Mouse (Mus musculus): ENCODE measurements at regions not wholly inside any gene's neighbourhood (a gene's known extent, or its start where the extent isn't known, plus 50 kb on each side); places are given as distances from the start of the nearest gene placed in this dataset.
"Not testable (repeated sequence)": the region's sequence is repeated elsewhere in the genome, so short reads cannot be mapped to it uniquely, and the experiment has no call there.

DNA sequence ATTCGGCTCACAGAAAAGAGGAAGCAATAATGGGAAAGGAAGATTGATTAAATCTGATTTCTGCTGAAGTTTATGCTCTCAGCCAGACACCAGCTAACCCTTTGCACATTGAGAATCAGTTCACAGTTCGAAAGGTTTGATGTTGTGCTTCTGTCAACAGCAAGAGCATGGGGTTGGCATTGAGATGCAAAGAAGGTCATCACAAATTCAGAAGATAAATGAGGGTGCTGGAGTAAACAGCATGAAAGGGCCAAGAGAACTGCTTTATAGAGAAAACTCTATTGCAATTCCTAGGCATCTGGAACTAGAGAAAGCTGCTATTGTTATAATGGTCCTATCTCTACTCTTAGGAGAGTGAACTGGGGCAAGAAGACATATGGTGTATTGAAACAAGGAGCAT is 250.8 kb downstream of the Rab38 start:
- no peak for DNase-seq (ENCODE audit: low spot score in 2 of 2)

DNA sequence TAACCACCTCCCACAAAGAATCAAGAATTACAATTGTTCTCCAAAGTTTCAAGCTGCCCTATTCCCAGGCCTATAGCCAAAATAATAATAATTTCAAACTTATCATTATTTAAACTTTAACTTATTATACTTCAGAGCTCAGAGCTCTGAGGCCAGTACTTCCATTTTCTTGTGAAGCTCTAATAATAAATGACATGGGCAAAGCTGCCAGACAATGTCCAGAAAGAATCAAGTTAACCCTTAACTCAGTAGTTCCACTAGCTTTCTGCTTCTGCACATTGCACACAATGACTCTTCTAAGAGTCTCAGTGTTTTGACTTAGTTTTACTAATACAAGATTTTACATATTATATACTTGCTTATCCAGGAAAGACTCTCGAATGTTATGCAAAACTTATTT is 291.0 kb downstream of the Rab38 start:
- DNase-seq (ENCODE audit: low spot score in 2 of 2), result not testable (repeated sequence)

DNA sequence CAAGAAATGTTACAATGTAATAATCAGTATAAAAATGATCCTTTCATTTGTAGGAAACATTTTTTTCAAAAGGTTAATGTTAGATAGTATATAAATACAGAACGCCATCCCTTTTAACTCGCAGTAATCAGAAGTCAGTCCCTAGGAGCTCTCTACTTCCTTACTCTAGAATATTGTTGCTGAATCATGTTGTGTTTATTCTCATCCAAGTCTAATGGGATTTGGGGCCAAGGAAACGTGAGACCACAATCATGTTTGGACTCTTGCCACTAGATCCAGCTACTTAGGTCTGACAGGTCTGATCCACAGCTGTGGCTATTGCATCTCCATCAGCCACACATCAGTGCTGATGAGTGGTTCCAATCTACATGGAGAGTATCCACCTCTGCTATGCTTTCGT is 304.4 kb downstream of the Rab38 start:
- DNase-seq (ENCODE audit: low spot score in 2 of 2), result no peak

DNA sequence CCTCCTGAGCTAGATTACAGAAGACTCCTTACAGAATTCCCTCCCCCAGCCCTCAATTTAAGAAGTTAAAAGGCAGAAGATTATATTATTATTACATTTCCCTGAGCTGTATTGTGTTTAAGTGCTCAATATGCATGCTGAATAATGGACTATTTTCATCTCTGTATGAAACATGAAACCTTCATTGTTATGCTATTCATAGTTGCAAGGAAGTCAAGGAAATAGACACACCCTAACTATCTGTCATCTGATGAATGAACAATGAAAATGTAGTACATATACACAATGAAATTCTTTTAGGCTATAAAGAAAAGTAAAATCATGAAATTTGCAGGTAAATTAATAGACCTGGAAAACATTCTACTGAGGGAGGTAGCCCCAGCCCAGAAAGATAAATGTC is 305.7 kb downstream of the Rab38 start:
- no peak for DNase-seq (ENCODE audit: low spot score in 2 of 2)

DNA sequence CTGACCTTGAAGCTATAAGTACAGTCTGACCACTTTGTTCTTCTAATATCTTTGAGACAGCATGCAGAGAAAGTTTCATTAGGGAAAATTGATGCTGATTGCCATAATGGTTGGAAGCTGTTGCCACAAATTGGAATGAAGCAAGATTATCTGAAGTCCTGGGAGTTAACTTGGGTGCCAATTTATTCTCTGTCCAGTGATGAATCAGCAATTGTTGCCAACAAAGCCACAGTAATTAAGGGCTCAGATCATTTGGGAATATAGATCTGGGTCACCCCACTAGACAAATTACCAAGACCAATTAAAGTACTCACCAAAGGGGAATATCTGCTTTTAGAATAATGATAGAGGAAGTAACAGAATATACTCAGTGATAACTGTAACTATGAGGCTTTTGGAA is 347.3 kb downstream of the Rab38 start:
- no peak for DNase-seq (ENCODE audit: low spot score in 2 of 2)

DNA sequence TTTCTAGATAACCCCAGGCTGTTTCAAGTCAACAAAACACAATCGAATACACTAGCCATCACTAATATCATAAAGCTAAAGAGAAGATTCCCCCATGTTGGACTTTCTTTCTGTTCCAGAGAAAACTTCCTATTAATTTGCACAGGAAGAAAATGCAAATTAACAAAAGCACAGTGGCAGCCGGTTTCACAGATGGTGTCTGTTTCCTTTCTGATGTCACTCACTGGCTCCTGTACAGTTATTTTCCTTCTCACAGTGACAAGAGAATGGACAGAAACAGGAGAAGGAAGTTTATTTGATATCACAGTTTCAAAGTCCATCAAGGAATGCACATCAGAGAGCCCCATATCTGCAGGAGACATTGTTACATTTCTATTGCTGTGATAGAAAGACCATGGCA is 352.8 kb downstream of the Rab38 start:
- DNase-seq (ENCODE audit: low spot score in 2 of 2), result peak; percentile 3 to 59

DNA sequence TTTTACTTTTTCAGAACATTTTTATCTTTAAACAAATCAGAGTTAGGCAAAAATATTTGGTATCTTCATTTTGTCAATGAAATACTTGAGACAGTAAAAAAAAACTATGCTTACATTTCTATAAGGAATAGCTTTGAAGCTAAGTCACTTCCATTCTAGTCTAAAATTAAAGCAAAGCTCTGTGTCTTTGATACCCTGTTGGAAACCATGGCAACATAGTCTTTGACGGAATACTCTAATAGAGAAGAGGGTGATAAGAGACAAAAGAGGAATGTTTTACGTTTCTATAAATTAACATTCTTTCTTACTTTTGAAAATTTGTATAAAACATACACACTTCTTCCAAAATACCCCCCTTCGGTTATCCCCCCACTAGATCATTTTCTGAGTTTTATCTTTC is 378.1 kb downstream of the Rab38 start:
- no peak for DNase-seq (ENCODE audit: low spot score in 2 of 2)

DNA sequence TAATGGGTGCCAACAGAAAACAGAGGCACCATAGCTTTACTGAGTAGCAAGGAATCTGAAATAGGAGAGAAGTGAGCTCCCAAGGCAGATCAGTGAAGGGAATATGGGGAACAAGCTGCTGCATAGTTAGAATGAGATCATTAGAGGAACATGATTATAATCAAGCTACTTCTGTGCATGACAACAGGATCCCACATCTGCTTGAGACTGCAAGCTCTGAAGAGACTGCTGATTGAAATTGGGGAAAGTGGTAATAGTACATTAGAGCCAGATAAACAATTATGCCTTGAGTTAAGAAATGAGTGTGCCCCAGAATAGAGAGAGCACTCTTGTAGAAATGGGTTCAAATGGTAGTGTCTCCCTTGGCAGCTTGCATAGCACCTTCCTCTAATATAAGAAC is 380.1 kb downstream of the Rab38 start:
- no peak for DNase-seq (ENCODE audit: low spot score in 2 of 2)

DNA sequence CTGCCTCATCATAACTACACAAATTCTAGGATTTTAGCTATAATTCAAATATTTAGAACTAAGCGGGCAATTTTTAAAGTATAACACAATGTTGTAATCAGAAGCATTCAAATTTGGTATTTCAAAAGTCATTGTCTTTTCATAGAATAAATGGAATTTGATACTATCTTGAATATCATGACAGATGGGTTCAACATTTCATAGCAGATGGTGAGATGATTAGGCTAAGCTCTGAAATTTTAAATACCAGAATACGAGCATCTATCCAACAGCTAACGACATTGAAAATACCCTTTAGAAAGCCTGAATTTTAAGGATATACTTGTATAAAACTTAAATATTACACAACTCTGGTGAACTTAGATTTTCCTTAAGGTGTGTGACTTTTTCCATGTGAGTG is 390.1 kb downstream of the Rab38 start:
- peak in 1 of 2 experiments; percentile 74 for DNase-seq (ENCODE audit: low spot score in 2 of 2)

DNA sequence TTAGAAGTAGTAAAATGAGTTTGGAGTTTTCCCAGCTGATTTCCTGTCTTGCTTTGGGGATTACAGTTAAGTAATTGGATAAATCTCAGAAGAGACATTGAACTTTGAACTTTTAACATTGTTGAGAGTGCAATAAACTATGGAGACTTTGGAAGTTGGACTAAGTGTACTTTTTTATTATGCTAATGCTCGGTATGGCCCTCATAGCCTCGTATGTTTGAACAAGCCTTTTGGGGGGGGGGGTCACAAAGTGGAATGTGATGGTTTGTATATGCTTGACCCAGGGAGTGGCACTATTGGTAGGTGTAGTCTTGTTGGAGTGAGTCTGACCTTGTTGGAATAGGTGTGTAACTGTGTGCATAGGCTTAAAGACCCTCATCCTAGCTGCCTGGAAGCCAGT is 396.4 kb downstream of the Rab38 start:
- DNase-seq (ENCODE audit: low spot score in 2 of 2), result no peak

DNA sequence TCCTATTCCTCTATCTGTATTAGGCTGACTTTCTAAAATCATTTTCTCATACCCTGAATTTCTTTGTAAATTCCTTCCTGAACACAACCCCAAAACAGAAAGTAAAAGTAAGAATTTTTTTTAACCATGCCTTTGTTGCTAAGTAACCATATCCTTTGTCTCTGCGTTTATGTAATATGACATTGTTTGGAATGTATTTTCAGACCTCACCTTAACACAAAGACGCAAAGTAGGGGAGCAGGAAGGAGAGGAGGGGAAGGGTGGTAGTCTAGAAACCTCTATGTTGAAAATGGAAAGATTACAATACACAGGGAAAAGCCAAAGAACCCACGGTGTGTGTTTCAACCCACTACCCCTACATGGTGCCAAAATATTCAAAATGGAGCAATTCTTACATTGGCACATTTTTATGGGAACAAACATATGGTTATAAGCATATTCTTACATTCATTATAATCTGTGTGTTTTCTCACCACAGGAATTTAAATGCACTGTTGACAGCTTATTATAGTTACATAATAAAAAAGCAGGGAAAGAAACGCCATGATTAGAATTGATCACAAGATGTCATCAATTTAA is 418.0 kb downstream of the Rab38 start:
- peak in 1 of 2 experiments; percentile 36 for DNase-seq (ENCODE audit: low spot score in 2 of 2)
